Mouse (Mus musculus) myocyte (in vitro differentiated cells): ENCODE measurements at regions not wholly inside any gene's neighbourhood (a gene's known extent, or its start where the extent isn't known, plus 50 kb on each side); places are given as distances from the start of the nearest gene placed in this dataset.
A peak's percentile ranks its signal among the peaks of the same experiment; 100 is the strongest.

ENCODE experiments used
- CEBPB ChIP-seq: IDR thresholded peaks from 2 replicates; pipeline ENCODE4 v1.6.1; 2011; ENCODE audit warnings: mild to moderate bottlenecking, moderate library complexity; ENCODE audit not compliant: poor library complexity, insufficient read depth, severe bottlenecking
- MAX ChIP-seq: IDR thresholded peaks from one replicate; pipeline ENCODE4 v1.6.1; 2011; ENCODE audit warnings: low read depth, mild to moderate bottlenecking, control low read depth
- MYOD1 ChIP-seq, 3 experiments: IDR thresholded peaks; one replicate each; pipeline ENCODE4 v1.6.1; 2011; ENCODE audit warnings: control low read depth in 2 of 3, low read depth in 2 of 3, mild to moderate bottlenecking in 2 of 3, moderate library complexity in 1 of 3; ENCODE audit not compliant: insufficient read length in 2 of 3, control insufficient read depth in 1 of 3
- MYOG ChIP-seq, 3 experiments: IDR thresholded peaks; one replicate each; pipeline ENCODE4 v1.6.1; 2011; ENCODE audit warnings: control low read depth in 2 of 3, low read depth in 2 of 3, mild to moderate bottlenecking in 2 of 3; ENCODE audit not compliant: insufficient read length in 2 of 3, control insufficient read depth in 1 of 3, insufficient read depth in 1 of 3
- POLR2A ChIP-seq: IDR thresholded peaks from one replicate; pipeline ENCODE4 v1.6.1; 2011; ENCODE audit warnings: low read depth, mild to moderate bottlenecking, control low read depth, moderate library complexity; ENCODE audit not compliant: insufficient read length
- POLR2AphosphoS2 ChIP-seq: IDR thresholded peaks from one replicate; pipeline ENCODE4 v1.6.1; 2011; ENCODE audit warnings: low read depth, control low read depth; ENCODE audit not compliant: insufficient read length
- TCF12 ChIP-seq: IDR thresholded peaks from one replicate; pipeline ENCODE4 v1.6.1; 2011; ENCODE audit warnings: mild to moderate bottlenecking, control low read depth; ENCODE audit not compliant: poor library complexity, insufficient read depth, severe bottlenecking
- TCF3 ChIP-seq: IDR thresholded peaks from one replicate; pipeline ENCODE4 v1.6.1; 2011; ENCODE audit warnings: low read depth, control low read depth; ENCODE audit not compliant: insufficient read length
- USF1 ChIP-seq: IDR thresholded peaks from one replicate; pipeline ENCODE4 v1.6.1; 2011; ENCODE audit warnings: low read depth, mild to moderate bottlenecking, control low read depth, moderate library complexity

DNA sequence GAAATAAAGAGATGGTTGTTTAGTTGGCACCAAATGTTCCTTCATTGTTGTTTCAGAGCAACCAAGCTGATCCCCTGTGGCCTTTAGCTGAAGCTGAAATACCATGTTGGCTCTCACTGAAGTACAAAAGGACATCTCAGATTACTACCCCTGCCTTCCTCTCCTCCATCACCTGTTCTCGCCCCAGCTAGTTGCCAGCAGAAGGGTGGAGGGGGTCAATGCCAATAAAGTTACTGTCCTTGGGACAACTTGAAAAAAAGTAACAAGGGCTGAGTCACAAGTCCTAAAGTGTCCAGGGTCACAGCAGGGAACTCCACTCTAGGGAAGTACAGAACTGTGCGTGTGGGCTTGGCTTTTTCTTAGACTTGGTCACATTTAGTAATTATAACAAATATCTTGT is 216.0 kb downstream of the Lnpk start:
- no peak for TF ChIP-seq POLR2AphosphoS2
- TF ChIP-seq POLR2A, result no peak
- TF ChIP-seq TCF12, result no peak
- TF ChIP-seq MAX, result no peak
- TF ChIP-seq TCF3, result no peak
- TF ChIP-seq USF1, result no peak
- TF ChIP-seq CEBPB, result no peak
- peak in 1 of 3 experiments; percentile 52 for TF ChIP-seq MYOD1 (IDR thresholded peaks at IDR 0.05; ENCODE audit: control insufficient read depth in 1 of 3, insufficient read length in 2 of 3, low read depth in 2 of 3)
- peak in 1 of 3 experiments; percentile 22 for TF ChIP-seq MYOG (IDR thresholded peaks at IDR 0.05; ENCODE audit: control insufficient read depth in 1 of 3, insufficient read depth in 1 of 3, insufficient read length in 2 of 3, low read depth in 2 of 3)
